Mouse (Mus musculus): ENCODE results near the gene Ephb2. TPM values are rescaled to one million over a fixed set of nuclear protein-coding genes. Genes with fewer than 3 reads are reported as not detected.

Ephb2 gene
- polyA plus RNA-seq, 1 experiment: 2.7 TPM

GRCm38 (mm10) chr4:136770718-136771117, 65.1 kb downstream of the Ephb2 start:
- WGBS: 80% methylated on average over 17 of the region's 17 CpGs
- Histone ChIP-seq H3K27me3 (ENCODE audit: control insufficient read depth, insufficient read depth, low read length) (no peaks in the 10 kb centered on the region), H3K4me1 (ENCODE audit: control insufficient read depth, insufficient read depth, insufficient read length) (no peaks in the 10 kb centered on the region), H3K27ac (ENCODE audit: insufficient read depth, low read length) (no peak overlapping the region), H3K36me3 (ENCODE audit: control insufficient read depth, insufficient read depth, low read length) (no peaks in the 10 kb centered on the region), H3K4me3 (ENCODE audit: extremely low read depth, insufficient read depth, insufficient read length) (no peak overlapping the region)
- TF ChIP-seq POLR2A (IDR thresholded peaks at IDR 0.05; ENCODE audit: low read depth, low read length) (no peak), CTCF (IDR thresholded peaks at IDR 0.05; ENCODE audit: extremely low read depth, insufficient read depth, insufficient read length, insufficient replicate concordance) (no peak)
- DNase-seq (ENCODE audit: low read depth in 1 of 2, low spot score in 2 of 2): no peak

- H3K27ac ChIP-seq (ENCODE audit: insufficient read depth, low read length): no peak overlapping the region
- H3K4me1 ChIP-seq (ENCODE audit: control insufficient read depth, insufficient read depth, insufficient read length): no peaks in the 10 kb centered on the region
- WGBS: 93% methylated on average over 3 of the region's 3 CpGs
- no peaks in the 10 kb centered on the region for H3K36me3 ChIP-seq (ENCODE audit: control insufficient read depth, insufficient read depth, low read length)
- DNase-seq (ENCODE audit: low read depth in 1 of 2, low spot score in 2 of 2): no peak
- H3K4me3 ChIP-seq (ENCODE audit: extremely low read depth, insufficient read depth, insufficient read length): no peak overlapping the region
- H3K27me3 ChIP-seq (ENCODE audit: control insufficient read depth, insufficient read depth, low read length): no peaks in the 10 kb centered on the region
- TF ChIP-seq POLR2A (IDR thresholded peaks at IDR 0.05; ENCODE audit: low read depth, low read length) (no peak), CTCF (IDR thresholded peaks at IDR 0.05; ENCODE audit: extremely low read depth, insufficient read depth, insufficient read length, insufficient replicate concordance) (no peak)
Observed at GRCm38 (mm10) chr4:136768499-136768898, 67.3 kb downstream of the Ephb2 start.

DNA sequence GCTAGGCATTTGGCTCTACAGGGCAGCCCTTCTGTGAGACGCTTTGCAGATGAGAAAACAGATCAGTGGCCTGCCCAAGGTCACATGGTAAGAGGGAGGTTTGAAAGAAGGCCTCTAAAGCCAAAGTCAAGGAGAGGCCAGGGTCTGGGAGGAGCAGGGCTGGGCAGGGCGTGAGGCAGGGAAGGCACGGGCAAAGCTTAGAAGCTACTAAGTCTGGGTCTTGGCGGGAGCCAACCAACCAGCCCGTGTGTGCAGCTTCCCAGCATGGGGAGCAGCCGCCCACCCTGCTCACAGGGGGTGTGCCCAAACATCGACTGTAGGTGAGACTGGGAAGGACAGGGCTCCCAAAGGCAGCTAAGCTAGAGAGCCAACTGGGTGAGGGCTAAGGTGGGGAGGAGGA, 70.7 kb downstream of the Ephb2 start:
- no peak overlapping the region for H3K4me3 ChIP-seq (ENCODE audit: extremely low read depth, insufficient read depth, insufficient read length)
- H3K4me1 ChIP-seq (ENCODE audit: control insufficient read depth, insufficient read depth, insufficient read length): no peaks in the 10 kb centered on the region
- no peaks in the 10 kb centered on the region for H3K27me3 ChIP-seq (ENCODE audit: control insufficient read depth, insufficient read depth, low read length)
- TF ChIP-seq POLR2A (IDR thresholded peaks at IDR 0.05; ENCODE audit: low read depth, low read length) (no peak), CTCF (IDR thresholded peaks at IDR 0.05; ENCODE audit: extremely low read depth, insufficient read depth, insufficient read length, insufficient replicate concordance) (no peak)
- 52% methylated on average over 7 of the region's 7 CpGs for WGBS
- no peaks in the 10 kb centered on the region for H3K36me3 ChIP-seq (ENCODE audit: control insufficient read depth, insufficient read depth, low read length)
- DNase-seq (ENCODE audit: low read depth in 1 of 2, low spot score in 2 of 2): no peak
- no peak overlapping the region for H3K27ac ChIP-seq (ENCODE audit: insufficient read depth, low read length)

DNA sequence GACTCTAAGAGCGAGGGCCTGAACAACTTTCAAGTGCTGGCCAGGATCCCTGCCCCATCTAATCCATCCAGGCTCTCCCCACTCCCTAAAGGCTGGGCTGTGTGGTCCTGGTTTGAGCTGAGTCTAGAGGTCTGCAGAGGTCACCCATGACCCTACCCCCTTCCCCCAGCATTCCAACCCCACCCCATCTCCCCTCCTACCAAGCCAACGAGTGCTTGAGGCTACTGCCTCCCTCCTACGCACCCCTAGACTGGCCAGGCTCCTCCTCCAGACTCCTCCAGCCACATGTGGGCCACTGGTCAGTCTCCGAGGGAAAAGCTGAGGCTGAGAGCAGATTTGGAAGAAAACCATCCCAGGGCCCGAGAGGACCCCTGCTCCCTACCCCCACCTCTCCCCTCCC, 72.4 kb downstream of the Ephb2 start:
- DNase-seq (ENCODE audit: low read depth in 1 of 2, low spot score in 2 of 2): no peak
- TF ChIP-seq CTCF (IDR thresholded peaks at IDR 0.05; ENCODE audit: extremely low read depth, insufficient read depth, insufficient read length, insufficient replicate concordance): no peak
- TF ChIP-seq POLR2A (IDR thresholded peaks at IDR 0.05; ENCODE audit: low read depth, low read length): no peak
- 75% methylated on average over 5 of the region's 5 CpGs for WGBS
- Histone ChIP-seq H3K27me3 (ENCODE audit: control insufficient read depth, insufficient read depth, low read length) (no peaks in the 10 kb centered on the region), H3K4me3 (ENCODE audit: extremely low read depth, insufficient read depth, insufficient read length) (no peak overlapping the region), H3K4me1 (ENCODE audit: control insufficient read depth, insufficient read depth, insufficient read length) (no peaks in the 10 kb centered on the region), H3K36me3 (ENCODE audit: control insufficient read depth, insufficient read depth, low read length) (no peaks in the 10 kb centered on the region), H3K27ac (ENCODE audit: insufficient read depth, low read length) (no peak overlapping the region)

DNA sequence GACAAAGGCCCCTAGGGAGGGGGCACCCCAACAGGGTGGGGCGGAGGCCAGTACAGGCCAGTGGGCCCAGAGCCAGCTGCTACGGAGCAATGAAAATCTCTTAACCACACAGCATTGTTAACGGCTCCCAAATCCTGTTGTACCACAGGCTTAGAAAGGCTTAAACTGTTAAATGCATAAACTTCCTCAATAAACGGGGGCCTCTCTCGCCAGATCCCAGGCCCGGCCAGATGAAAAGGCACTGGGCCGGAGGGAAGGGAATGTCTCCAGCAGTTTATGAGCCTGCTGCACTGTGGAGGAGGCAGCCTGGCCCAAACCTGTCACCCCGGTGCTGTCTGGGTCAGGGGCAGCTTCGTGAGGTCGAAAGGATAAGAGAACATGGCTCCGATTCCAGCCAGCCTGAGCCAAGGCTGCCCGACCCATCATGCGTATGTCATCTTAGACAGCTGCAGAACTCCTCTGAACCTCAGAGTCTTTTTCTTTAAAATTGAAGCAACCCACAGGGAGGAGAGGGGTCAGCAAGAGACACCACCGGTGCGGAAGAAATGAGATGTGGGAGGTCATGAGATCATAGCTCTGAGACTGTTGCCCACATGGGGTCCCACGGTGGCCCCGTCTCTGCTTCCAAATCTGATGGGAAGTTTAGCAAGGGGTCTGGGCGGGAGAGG, 73.9 kb downstream of the Ephb2 start:
- Histone ChIP-seq H3K36me3 (ENCODE audit: control insufficient read depth, insufficient read depth, low read length) (no peaks in the 10 kb centered on the region), H3K4me1 (ENCODE audit: control insufficient read depth, insufficient read depth, insufficient read length) (no peaks in the 10 kb centered on the region), H3K4me3 (ENCODE audit: extremely low read depth, insufficient read depth, insufficient read length) (no peak overlapping the region), H3K27me3 (ENCODE audit: control insufficient read depth, insufficient read depth, low read length) (no peaks in the 10 kb centered on the region), H3K27ac (ENCODE audit: insufficient read depth, low read length) (no peak overlapping the region)
- TF ChIP-seq POLR2A (IDR thresholded peaks at IDR 0.05; ENCODE audit: low read depth, low read length) (no peak), CTCF (IDR thresholded peaks at IDR 0.05; ENCODE audit: extremely low read depth, insufficient read depth, insufficient read length, insufficient replicate concordance) (no peak)
- no peak for DNase-seq (ENCODE audit: low read depth in 1 of 2, low spot score in 2 of 2)
- 62% methylated on average over 18 of the region's 18 CpGs for WGBS

- no peaks in the 10 kb centered on the region for H3K36me3 ChIP-seq (ENCODE audit: control insufficient read depth, insufficient read depth, low read length)
- no peak for DNase-seq (ENCODE audit: low read depth in 1 of 2, low spot score in 2 of 2)
- WGBS: 21% methylated on average over 11 of the region's 11 CpGs
- TF ChIP-seq POLR2A (IDR thresholded peaks at IDR 0.05; ENCODE audit: low read depth, low read length) (no peak), CTCF (IDR thresholded peaks at IDR 0.05; ENCODE audit: extremely low read depth, insufficient read depth, insufficient read length, insufficient replicate concordance) (no peak)
- no peaks in the 10 kb centered on the region for H3K4me1 ChIP-seq (ENCODE audit: control insufficient read depth, insufficient read depth, insufficient read length)
- H3K27ac ChIP-seq (ENCODE audit: insufficient read depth, low read length): no peak overlapping the region
- H3K27me3 ChIP-seq (ENCODE audit: control insufficient read depth, insufficient read depth, low read length): no peaks in the 10 kb centered on the region
- no peak overlapping the region for H3K4me3 ChIP-seq (ENCODE audit: extremely low read depth, insufficient read depth, insufficient read length)
Observed at GRCm38 (mm10) chr4:136760882-136761281, 74.9 kb downstream of the Ephb2 start.

- Histone ChIP-seq H3K4me1 (ENCODE audit: control insufficient read depth, insufficient read depth, insufficient read length) (no peaks in the 10 kb centered on the region), H3K27me3 (ENCODE audit: control insufficient read depth, insufficient read depth, low read length) (peaks cover 2% of the 10 kb centered on the region; the same call in 1 of the 2 replicates), H3K4me3 (ENCODE audit: extremely low read depth, insufficient read depth, insufficient read length) (no peak overlapping the region), H3K36me3 (ENCODE audit: control insufficient read depth, insufficient read depth, low read length) (no peaks in the 10 kb centered on the region), H3K27ac (ENCODE audit: insufficient read depth, low read length) (no peak overlapping the region)
- TF ChIP-seq POLR2A (IDR thresholded peaks at IDR 0.05; ENCODE audit: low read depth, low read length) (no peak), CTCF (IDR thresholded peaks at IDR 0.05; ENCODE audit: extremely low read depth, insufficient read depth, insufficient read length, insufficient replicate concordance) (no peak)
- no peak for DNase-seq (ENCODE audit: low read depth in 1 of 2, low spot score in 2 of 2)
- WGBS: 86% methylated on average over 4 of the region's 4 CpGs
Observed at GRCm38 (mm10) chr4:136757096-136757495, 78.7 kb downstream of the Ephb2 start.

Data from spleen, adult 2 months (tissue).